Mouse (Mus musculus) left cerebral cortex, adult 9 months (tissue): Measurements from ENCODE around the gene Dtnb.
"Not testable (repeated sequence)": the region's sequence is repeated elsewhere in the genome, so short reads cannot be mapped to it uniquely, and the experiment has no call there.

ENCODE experiments used
- DNase-seq, 2 experiments: peaks; one replicate each; pipeline ENCODE4 v3.0.0; 2022; ENCODE audit warnings: low spot score in 2 of 2

Gene Dtnb

DNA sequence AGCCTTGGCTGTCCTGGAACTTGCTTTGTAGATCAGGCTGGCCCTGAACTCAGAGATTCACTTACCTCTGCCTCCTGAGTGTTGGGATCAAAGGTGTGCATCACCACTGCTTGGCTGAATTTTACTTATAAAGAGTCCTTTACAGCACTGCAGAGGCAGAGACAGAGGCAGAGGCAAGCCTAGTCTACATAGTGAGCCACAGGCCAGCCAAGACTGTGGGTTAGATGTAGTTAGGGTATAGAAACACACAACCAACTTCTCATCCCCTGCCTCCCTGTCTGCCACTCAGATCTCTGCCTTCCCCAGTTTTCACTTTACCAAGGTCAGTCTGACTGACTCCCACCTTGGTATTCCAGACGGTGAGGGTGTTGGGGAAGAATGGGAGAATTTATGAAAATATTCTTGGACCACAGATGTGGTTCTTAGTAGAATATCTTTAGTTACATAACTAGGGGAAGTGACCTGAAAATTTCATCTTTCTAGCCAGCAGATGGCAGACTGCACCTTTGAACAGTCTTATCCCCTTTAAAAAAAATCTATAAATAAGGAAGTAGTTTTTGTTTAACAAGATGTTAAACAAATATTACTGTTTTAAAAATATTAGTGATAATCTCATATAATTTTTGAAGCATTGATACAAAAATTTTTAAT lies 88.9 kb downstream of the Dtnb start:
- peak in 1 of 2 experiments; percentile 48 for DNase-seq

DNA sequence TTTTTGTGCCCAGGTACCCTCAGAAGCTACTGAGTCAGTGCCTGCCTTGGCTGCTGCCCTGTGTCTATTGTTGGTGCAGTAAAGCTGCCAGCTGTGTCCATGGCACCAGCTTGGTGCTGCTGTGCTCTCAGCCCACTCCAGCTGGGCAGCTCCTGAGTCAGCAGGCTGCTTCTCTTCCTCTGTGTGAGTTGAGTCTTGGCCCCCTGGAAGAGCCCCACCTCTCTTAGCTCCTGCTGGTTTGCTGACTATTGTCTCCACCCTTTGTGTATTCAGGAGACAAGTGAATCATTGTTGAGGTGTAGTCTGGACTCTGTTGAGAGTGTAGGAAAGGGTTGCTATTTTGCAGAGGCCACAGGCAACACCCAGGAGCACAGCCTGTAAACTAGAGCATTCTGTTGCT lies 90.5 kb downstream of the Dtnb start:
- DNase-seq: no peak

DNA sequence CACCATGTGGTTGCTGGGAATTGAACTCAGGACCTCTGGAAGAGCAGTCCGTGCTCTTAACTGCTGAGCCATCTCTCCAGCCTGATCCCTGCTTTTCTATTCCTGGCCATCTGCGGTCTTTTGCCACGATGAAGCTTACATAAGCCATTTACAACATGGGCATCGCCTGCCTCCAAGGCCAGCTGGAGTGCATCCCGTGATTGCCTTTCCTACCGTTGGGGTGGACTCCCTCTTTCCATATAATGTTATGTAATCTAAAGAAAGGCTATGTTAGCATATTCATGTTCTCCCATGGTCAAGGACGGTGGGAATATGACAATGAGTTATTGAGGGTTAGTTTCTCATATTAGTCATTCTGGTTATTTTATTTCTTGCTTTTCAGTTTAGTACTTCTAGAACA lies 91.2 kb downstream of the Dtnb start:
- no peak for DNase-seq

DNA sequence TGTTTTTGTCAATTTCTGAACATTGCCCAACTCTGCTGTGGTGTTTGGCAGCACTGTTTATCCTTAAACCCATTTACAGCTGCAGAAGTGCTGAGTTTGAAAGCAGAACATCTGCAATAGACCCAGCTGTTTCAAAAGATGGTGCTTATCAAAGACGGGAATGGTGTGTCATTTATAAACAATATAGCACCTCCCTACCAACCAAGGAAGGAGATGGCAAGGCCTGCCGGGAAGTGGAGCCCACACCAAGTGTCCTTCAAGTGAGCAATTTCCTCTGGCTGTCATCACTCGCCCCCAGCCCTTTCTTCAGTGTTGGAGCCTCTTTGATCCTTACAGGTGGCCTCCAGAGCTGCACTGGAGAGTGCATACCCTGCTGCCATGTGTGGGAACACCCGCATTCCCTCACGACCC lies 97.8 kb downstream of the Dtnb start:
- DNase-seq: no peak

DNA sequence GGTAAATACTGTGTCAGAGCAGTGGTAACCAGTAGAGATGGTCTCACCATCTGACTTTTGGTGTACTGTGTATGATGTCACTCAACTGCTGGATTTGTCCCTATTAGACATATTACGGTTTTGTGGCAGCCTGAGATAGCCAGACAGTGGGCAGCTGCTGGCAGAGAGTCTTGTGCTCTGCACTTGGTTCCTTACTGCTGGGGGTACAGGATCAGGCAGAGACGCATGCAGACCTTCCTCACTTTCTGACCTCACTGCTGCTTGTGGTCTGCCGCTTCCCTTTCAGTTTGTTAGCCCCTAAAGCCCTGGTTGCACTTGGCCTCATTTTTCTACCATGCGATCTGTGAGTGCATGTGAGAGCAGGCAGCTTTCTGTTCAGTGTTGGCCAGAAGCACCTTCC lies 98.9 kb downstream of the Dtnb start:
- no peak for DNase-seq

DNA sequence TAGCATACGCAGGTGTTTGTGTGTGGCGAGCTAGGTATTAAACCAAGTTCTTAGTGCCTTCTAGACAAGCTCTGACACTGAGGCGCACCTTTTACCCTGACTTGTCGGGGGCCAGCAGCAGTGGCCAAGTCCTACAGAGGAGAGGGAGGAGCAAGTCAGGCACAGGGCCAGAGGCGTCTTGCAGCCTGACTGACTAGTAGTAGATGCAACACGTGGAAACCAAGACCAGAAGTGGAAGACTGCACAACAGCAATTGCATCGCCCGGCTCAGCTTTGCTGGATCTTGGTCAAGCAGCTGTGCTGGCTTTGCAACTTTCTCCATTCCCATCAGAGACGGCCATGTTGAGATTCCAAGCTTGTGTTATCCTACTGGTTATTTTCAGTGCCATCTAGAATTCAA lies 100.6 kb downstream of the Dtnb start:
- no peak for DNase-seq

DNA sequence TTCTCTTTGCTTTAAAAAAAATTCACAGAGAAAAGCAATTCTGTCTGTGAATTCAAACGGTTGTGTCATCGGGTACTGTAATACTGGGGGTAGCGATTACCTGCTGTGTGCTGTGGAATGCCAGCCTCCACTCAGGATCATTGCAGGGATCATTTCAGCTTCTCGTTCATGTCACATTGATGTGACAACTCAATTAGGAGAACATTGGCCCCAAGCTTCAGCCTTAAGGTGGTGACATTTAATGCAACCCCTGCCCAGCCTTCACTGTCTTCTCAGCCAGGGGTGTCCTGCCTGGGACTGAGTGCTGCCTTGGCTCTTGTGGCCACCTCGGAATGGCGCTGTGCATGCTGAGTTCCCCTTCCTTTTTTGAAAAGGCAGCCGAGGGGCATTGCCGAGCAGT lies 101.7 kb downstream of the Dtnb start:
- DNase-seq: no peak

DNA sequence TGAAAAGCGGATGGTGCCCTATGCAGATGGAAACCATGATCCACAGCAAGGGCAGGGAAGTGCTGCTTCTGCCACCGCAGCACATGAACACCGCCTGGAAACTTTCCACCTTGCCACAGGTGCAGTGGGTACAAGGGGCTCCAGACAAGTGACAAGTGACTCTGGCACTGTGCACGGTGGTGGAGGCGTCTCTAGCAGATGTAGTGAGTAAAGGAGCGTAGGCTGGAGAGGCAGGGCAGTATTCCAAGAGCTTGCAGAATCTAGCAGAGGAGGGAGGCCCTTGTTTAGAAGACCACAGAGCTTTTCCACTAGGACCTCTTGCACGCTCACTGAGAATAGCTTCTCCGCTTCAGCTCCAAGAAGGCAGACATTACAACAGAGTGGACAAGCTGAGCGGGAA lies 102.7 kb downstream of the Dtnb start:
- DNase-seq: peak; percentile 71 to 90

DNA sequence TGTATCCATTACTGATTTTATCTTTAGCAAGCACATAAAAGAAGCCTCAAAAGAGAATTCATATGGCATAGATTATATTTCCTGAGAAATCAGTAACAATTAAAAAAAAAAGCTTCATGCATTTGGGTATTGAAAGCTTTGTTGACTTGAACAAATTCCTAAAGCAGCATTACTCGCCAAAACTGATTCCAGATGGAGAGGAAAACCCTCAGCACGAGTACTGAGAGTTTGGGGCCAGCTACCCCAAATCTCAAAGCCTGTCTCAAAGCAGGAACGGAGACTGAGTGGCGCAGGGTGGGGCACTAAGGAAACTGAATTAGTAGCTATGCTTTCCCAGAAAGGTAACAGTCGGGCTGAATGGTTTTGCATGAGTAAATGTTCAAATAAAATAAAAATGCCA lies 108.5 kb downstream of the Dtnb start:
- DNase-seq: no peak

DNA sequence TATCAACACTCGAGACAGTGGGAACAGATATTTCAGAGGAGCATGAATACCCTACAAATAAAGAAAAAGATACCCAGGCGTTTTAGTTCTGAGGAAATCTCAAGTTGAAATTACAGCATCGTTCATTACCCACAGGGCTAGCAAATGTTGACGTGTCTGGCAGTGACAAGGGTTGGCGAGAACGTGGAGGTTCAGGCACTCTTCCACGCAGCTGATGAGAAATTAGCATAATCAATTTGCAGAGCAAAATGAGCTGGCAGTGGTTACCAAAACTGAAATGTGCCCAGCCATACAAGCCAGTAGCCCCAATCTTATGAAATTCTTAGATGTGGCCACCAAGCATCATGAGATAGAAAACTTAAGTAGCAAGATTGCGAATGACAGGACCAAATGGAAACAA lies 110.9 kb downstream of the Dtnb start:
- DNase-seq: no peak

DNA sequence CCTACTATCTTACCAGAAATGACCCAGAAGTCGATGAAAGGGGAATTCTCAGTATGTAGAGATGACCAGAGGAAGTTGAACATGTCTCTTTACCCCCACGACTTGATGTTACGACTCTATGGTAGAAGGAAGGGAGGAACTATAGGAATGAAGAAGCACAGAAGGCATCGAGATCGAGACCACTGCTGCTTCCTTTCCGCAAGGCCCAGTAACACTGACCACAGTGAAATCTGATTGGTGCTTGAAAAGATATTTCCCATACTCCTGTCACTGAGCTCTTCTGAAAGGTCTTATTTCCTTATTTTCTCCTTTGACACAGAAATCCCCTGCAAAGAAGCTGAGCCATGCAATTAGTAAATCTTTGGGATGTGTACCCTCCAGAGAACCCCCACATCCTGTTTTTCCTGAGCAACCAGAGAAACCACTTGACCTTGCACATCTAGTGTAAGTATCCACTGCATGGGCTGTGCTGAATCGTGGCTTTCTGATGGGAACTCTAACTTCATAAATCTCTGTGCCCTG lies 114.3 kb downstream of the Dtnb start:
- DNase-seq: no peak

DNA sequence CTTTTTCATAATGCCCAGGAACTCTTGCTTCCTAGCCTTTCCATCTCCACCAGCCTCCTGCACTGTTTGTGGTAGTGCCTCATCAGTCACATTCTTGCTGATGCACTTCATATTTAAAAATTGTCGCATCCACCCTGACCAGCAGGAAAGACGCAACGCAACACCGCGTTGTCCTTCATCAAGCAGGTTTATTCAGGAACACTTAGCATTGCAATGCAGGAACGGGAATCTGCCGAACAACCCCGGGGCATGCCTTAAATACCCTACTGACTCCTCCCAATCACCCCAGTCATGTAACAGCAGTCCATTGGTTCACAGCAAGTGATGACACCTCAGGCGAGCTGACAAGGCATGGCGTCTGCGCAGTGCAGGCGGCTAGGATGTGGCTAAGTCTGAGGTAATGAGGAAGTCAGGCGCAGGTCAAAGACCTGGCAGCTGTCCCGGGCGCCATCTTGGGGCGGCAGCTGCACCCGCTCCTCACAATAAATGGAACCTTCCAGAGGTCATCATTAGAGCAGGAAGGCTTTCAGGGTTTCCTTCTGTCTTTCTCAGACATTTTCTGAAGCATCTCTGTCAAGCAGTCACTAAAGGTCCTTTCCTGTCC lies 118.8 kb downstream of the Dtnb start:
- DNase-seq: not testable (repeated sequence)

DNA sequence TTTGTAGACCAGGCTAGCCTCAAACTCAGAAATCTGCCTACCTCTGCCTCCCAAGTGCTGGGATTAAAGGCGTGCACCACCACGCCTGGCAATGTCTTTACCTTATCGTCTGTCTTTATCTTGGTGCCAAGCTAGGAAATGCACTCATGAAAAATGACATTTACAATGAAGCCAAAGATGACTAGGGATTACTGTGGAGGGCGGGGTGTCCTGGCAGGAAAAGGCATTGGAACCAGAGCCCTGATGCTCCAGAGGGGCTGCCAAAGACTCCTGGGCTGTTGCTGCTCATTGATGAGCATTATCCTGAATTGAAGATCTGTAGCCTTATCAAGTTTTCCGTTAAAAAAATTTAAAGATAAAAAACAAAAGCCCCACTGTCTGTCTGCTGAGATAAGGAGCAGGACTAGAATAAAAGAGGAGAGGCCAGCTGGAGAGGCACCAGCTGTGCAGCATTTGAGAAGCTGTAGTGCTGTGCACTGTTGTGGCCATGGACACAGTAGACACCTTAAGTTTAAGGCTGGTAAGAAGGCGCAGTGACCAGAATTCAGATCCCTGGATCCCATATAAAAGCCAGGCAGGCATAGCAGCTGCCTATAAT lies 120.7 kb downstream of the Dtnb start:
- DNase-seq: no peak

DNA sequence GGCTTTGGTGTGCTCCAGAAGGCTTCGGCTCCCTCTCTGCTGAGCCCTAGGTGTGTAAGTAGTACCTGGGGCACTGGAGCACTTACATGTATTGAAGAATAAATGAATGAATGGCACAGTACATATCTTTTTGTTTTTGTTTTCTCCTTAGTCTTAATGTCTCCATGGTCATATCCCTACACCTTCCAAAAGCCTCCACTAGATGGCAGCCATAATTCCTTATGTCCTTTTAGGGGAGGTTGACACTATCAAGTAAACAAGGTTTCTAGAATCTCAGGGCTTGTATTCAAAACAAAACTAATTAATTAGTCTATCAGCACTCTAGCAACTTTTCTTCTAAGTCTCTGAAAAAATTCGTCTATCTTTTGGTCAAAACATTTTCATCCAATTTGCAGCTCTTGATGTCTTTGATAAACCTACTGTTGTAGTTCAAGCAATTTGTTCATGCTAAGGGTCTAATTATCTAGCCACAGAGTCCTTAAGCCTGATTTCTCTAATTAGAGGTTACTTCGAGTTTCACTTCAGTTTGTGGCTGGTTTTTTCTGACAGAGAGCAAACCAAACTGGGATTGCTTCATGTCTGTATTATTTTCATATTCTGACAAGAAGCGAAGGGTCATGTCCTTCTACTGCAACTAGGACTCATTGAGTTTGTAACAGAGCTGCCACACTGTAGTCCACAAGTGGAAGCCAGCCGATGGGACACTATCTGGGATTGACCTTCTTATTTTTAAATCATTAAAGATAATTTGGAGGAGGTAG lies 123.7 kb downstream of the Dtnb start:
- peak in 1 of 2 experiments; percentile 63 for DNase-seq

DNA sequence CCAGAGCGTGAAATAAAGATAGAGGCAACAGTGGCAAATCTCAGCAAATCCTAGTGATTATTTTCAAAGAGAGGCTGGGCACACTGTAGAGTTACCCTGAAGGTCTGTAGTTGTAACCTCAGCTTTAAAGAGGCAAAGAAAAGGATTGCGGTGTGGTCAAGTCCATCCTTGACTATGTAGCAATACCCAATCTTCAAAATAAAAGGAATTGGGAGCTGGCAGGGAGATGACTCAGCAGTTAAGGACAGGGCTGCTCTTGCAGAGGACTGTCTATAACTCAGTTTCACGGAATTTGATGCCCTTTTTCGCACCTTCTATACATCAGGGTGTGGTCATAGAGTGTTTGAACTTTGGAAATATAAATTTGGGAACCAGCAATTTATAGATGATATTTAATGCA lies 128.3 kb downstream of the Dtnb start:
- DNase-seq: no peak

DNA sequence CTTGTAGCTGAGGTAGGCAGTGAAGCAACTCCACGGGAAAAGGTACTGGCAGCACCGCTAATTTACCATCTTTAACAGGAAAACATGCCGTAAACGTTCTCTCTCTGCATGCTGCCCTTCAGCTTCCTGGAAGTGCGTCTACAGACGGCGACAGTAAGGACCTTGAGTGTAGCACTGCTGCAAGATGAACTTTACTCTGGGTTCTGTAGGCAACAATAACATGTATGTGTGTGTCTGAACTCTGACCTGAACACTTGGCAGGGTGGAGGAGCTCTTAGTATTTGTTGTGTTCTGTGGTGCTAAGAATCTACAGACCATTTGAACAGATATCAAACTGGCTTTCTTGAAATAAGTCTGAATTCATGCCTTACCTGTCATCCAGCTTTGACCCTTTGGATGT lies 130.7 kb downstream of the Dtnb start:
- no peak for DNase-seq

DNA sequence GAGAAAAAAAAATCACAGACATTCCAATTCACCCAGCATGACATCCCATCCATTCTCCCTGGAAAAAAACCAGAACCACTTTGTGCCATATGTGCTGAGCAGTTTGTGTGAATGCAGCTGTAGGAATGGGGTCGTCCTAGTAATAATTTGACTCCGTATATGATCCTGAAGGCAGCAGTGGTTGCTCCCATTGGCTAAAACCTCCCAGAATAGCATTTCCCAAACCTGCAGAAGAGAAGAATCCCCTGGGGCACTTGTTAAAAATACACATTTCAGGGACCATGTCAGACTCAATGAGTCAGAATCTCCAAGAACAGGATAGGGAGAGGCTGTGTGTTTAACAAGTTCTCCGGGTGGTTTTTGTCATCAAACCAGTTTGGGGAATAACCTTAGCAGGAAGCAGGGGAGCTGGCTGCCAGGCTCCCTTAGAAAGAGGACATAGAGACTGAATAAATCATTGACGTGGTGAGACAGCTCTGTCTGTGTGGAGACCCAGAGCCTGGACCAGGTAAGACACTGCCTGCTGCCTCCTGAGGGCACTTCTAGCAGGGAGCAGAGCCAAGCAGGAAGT lies 147.1 kb downstream of the Dtnb start:
- no peak for DNase-seq

DNA sequence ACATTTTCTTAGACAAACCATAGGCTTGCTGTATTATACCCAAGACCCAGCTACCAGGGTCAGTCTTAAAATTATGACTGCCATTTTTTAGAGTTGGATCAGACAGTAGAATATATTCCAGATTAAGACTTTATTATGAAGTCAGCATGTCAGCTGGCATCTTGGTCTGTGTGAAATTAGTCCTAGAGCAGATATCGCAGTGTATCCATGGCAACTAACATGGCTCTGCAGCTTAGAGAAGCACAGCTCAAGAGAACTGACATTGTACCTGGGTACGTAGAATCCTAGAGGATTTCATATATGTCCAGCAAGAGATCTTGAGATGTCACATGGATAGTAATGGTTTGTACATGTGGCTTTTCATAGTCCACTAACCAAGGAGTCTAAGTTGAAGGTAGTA lies 148.3 kb downstream of the Dtnb start:
- no peak for DNase-seq

DNA sequence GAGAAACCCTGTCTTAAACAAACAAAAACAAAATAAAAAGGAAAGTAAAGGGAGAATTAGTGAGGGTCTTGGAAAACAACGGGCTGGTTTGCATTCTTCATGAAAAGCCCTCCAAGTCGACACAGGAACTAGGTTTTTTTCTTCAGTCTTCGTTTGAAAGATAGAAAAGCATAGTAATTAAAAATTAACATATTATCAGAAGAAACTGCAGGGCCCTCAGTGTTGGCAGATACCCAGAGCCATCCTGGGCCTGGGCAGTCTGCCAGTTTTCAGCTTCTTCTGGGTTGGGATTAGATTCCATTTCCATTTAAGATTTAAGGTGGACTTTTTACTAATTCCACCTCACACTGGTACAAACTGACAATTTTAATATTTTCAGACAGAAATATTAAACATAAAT lies 151.6 kb downstream of the Dtnb start:
- peak in 1 of 2 experiments; percentile 24 for DNase-seq

DNA sequence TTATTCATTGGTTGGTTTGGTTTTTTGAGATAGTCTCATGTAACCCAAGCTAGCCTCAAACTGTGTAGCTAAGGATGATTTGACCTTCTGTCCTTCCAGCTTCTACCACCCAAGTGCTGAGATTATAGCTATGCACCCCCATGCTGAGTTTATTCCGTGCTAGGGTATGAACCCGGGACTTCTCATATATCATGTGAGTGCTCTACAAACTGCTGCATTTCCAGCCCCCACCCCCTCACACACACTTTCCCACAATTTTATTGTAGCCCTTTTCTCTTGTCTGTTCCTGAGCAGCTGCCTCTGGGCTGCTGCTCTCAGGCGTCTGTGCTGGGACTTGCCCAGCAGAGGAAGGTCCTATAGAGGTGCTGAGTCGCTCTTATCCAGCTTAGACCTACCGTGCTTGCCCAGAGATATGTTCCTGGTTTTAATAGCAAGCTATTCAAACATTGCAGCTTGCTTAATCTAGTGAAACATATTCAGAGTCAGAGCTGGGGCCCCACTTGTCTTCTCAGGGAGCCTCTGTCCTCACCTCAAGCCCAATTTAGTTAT lies 152.7 kb downstream of the Dtnb start:
- no peak for DNase-seq

DNA sequence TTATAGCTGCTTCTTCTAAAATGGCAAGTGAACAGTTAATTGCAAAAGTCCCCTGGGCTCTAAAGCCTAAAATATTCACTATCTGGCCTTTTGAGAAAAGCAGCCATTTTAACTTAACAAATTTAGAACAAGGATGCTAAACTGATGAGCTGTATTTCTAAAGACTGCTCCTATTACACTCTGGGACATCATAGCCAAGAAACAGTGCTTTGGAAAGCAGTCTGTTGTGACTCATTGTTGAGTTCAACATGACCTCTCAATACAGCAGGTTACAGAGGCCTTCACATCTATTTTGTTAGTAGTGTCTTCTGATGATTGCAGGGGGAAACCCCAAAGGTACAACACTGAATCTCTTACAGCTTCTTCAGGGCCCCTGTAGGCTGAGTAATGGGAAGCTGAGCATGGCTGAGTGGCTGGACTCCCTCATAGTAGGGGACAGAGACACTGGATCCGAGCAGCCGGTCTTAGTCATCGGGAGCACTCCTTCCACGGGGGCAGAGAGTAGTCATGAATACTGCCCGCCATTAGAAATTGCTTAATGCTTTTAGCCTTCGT lies 157.4 kb downstream of the Dtnb start:
- DNase-seq: no peak
